Mouse (Mus musculus): ENCODE measurements around the gene Arhgap28. TPM values are rescaled to one million over a fixed set of nuclear protein-coding genes. Genes with fewer than 3 reads are reported as not detected.

The Arhgap28 gene
- polyA plus RNA-seq (2015; fragmentation: Nextera tagmentation; extraction: Ambion mirVana), result 4.5 and 5.3 TPM in 2 replicates

DNA sequence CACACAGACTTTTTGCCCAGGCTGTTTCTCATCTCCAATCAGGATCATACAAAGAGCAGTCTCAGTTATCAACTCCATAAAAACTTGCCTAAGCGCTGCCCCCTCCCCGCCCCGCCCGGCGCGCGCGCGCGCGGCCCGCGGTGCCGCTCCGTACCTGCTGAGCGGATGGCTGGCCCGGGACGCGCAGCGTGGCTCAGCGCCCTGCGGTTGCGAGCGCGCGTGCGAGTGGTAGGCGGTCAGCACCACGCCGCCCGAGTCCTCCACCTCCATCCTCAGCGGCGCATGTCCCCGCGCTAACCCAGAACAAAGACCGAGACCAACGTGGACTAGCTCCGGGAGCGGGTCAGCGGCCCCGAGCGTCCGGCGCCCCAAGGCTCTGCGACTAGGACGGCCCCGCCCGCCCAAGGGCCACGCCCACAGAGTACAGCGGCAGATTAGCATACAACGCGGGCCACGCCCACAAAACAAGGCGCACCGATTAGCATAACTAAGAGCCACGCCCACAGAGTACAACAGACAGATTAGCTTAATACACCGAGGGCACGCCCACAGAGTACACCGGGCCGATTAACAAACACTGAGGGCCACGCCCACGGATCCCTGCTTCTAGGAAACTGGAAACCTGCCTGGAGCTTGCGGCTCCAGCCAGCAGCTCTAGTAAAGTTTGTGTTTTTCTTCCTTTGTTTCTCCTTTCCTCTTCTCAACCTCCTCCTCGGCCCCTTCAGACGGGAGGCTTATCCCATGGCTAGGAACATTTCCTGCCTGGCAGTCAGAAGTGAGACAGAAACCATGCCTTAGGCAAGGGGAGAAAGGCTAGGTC lies at the start of gene Arhgap28:
Arhgap28 (minus strand) TSS at position 380 of the 820 bp plus-strand sequence.
- Histone ChIP-seq H3K27me3 (no peaks in the 10 kb centered on the region), H3K4me1 (peaks cover 11% of the 10 kb centered on the region), H3K36me3 (ENCODE audit: poor library complexity, severe bottlenecking) (no peaks in the 10 kb centered on the region), H3K9ac (peak within 1 kb of the TSS; percentile 70), H3K27ac (peak within 1 kb of the TSS; percentile 51), H3K4me2 (peak within 1 kb of the TSS; percentile 87), H3K9me3 (replicated peaks) (no peaks in the 10 kb centered on the region), H3K4me3 (peak within 1 kb of the TSS; percentile 72)
- WGBS, result 0% methylated on average over 65 of the region's 65 CpGs
- peak; percentile 95 for ATAC-seq

DNA sequence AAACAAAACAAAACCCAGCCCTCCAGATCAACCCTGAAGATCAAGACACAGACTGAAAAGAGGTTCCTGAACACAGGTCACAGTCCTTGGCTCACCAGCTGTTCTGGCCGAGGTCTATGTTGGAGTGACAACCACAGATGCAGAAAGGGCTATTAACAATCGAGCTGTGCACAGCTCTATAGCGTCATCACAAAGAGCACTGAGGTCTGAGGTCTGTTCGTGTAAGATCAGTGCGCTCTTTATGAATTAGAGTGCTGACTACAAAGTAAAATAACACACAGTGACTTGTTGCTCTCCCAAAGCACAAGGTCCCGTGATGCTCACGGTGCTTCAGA lies 42.4 kb upstream of the Arhgap28 start:
- no peak for ATAC-seq
- Histone ChIP-seq H3K4me2 (no peak overlapping the region), H3K9me3 (replicated peaks) (no peaks in the 10 kb centered on the region), H3K27ac (no peak overlapping the region), H3K36me3 (ENCODE audit: poor library complexity, severe bottlenecking) (no peaks in the 10 kb centered on the region), H3K4me1 (no peaks in the 10 kb centered on the region), H3K9ac (no peak overlapping the region), H3K27me3 (no peaks in the 10 kb centered on the region), H3K4me3 (no peak overlapping the region)
- 69% methylated on average over 7 of the region's 7 CpGs for WGBS

DNA sequence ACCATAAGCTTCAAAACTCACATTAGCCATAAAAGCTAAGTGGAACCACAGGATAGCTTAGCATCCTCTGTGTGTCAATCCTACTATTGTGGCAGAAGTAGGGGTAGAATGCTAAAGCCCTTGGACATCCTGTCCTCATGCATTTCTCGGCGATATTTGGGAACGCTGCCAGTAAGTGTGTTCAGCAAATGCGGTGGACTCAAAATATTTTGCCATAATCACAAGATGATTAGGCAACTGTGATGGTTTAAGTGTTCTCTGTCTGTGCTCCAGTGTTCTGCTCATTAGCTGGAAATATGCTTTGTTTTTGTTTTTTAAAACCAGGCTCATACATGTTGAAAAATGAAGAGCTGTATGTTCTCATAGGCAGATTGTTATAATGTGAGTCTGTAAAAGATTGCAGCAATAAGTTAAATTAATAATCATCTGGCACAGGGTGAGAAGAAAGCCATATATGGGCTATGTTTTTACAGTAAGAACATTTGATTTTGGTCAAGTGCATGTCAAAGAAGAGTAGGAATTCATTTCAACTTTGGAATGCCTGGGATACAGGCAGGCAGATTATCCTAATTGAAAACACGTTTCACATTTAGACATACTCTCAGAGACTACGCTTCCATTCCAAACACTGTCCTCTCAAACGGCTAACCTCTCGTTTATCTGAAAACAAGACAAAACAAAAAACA lies 41.9 kb upstream of the Arhgap28 start:
- Histone ChIP-seq H3K9ac (no peak overlapping the region), H3K4me1 (no peaks in the 10 kb centered on the region), H3K27me3 (no peaks in the 10 kb centered on the region), H3K36me3 (ENCODE audit: poor library complexity, severe bottlenecking) (no peaks in the 10 kb centered on the region), H3K4me2 (no peak overlapping the region), H3K4me3 (no peak overlapping the region), H3K9me3 (replicated peaks) (no peaks in the 10 kb centered on the region), H3K27ac (no peak overlapping the region)
- no peak for ATAC-seq
- WGBS, result 81% methylated on average over 8 of the region's 8 CpGs

DNA sequence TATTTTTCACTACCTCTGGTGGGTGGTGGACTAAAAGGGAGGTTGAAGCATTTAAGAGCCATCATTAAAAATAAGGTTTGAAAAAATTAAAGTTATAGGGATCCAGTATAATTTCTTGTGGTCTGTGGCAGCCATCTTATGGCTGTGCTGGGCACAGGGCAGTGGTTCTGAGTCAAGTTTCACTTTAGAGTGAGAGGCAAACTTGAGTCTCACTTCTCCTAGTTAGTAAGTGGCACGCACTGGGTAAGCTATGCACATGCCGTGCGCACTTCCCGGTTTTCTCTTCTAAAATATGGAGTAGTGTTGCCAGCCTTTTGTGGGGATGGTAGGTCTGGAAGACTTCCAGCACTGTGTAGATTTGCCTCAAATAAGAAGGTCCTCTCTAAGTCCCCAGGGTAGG lies 38.5 kb upstream of the Arhgap28 start:
- no peak overlapping the region for H3K9ac ChIP-seq
- no peaks in the 10 kb centered on the region for H3K4me1 ChIP-seq
- WGBS, result 97% methylated on average over 4 of the region's 4 CpGs
- H3K27ac ChIP-seq, result no peak overlapping the region
- no peak for ATAC-seq
- no peaks in the 10 kb centered on the region for H3K9me3 ChIP-seq (replicated peaks)
- H3K4me3 ChIP-seq, result no peak overlapping the region
- no peaks in the 10 kb centered on the region for H3K27me3 ChIP-seq
- no peak overlapping the region for H3K4me2 ChIP-seq
- no peaks in the 10 kb centered on the region for H3K36me3 ChIP-seq (ENCODE audit: poor library complexity, severe bottlenecking)

DNA sequence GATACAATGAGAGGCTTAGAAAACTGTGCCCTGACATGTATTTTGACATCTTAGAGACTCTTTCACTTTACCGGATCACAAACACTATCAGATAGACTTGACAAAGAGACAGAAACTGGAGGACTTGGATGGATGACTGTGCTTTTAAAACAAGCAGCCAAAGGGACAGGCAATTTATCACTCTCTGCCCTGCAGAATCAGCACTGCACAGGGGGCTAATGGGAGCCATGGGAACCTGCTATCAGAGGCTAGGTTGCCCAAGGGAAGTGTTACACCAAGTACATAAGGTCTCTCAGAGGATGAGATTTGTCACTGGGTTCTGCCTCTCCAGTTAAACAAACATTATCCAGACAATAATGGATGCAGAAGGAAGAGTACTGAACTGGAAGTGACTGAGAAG lies 33.1 kb upstream of the Arhgap28 start:
- ATAC-seq, result no peak
- 70% methylated on average over 1 of the region's 1 CpGs for WGBS
- no peaks in the 10 kb centered on the region for H3K36me3 ChIP-seq (ENCODE audit: poor library complexity, severe bottlenecking)

DNA sequence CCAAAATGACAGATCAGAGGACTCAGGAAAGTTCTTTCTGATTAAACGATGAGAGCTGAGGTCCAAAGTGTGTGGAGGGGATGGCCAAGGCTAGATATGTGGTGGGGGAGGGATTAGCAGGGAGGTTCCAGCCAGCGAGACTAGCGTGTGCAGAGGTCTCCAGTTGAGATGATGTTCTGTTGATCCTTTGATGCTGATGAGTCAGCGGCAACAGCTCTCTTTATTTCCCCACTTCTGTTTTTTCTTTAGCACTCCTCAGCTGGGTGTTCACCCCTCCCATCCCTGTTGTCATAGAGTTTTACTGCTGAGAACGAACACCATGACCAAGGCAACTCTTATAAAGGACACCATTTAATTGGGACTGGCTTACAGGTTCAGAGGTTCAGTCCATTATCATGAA lies 25.6 kb upstream of the Arhgap28 start:
- Histone ChIP-seq H3K4me1 (no peaks in the 10 kb centered on the region), H3K27me3 (no peaks in the 10 kb centered on the region), H3K4me3 (no peak overlapping the region), H3K4me2 (no peak overlapping the region), H3K9ac (no peak overlapping the region), H3K9me3 (replicated peaks) (no peaks in the 10 kb centered on the region), H3K36me3 (ENCODE audit: poor library complexity, severe bottlenecking) (no peaks in the 10 kb centered on the region), H3K27ac (no peak overlapping the region)
- WGBS, result 90% methylated on average over 5 of the region's 5 CpGs
- no peak for ATAC-seq

More for the DNA sequence above, 33.1 kb upstream of the Arhgap28 start:
- Histone ChIP-seq H3K27me3 (no peaks in the 10 kb centered on the region), H3K27ac (no peak overlapping the region), H3K9ac (no peak overlapping the region), H3K4me3 (no peak overlapping the region), H3K4me1 (no peaks in the 10 kb centered on the region), H3K4me2 (no peak overlapping the region), H3K9me3 (replicated peaks) (no peaks in the 10 kb centered on the region)

DNA sequence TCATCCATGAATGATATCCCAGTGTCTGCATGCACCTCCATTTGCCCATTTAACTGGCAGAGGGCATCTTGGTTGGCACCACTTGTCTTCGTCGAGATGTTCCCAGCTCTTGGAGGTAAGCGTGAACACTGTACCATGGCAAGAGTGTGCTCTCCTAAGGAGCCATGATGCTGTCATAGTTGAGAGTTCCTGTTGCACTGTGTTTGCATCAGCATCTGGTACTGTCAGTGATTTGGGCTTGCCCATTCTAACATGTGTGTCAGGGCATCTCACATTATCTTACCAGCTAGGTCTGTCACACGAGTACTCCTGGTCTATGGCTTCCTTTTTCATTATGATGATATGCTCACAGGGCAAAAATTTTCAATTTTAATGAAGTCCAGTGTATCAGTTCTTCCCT lies 24.6 kb upstream of the Arhgap28 start:
- Histone ChIP-seq H3K4me3 (no peak overlapping the region), H3K9me3 (replicated peaks) (no peaks in the 10 kb centered on the region), H3K36me3 (ENCODE audit: poor library complexity, severe bottlenecking) (no peaks in the 10 kb centered on the region), H3K4me1 (no peaks in the 10 kb centered on the region), H3K27me3 (no peaks in the 10 kb centered on the region), H3K9ac (no peak overlapping the region), H3K4me2 (no peak overlapping the region), H3K27ac (no peak overlapping the region)
- 92% methylated on average over 4 of the region's 4 CpGs for WGBS
- no peak for ATAC-seq

DNA sequence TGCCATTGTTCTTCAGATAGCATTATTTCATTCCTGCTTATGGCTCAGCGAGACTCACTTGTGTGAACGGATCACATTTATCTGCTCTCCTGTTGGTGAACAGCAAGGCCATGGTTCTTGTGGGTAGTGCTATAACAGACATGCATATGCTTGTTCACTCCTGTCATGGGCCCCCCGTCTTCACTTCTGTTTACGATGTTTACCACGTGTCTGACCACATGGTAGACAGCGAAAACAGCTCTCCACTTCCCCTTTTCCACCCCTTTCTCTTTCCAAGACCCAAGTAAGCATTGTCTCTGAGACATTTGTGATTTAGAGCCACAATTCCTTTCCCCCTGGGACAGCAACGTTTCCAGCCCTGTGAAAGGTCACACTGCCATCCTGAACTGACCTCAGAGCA lies 20.4 kb upstream of the Arhgap28 start:
- Histone ChIP-seq H3K27me3 (no peaks in the 10 kb centered on the region), H3K27ac (no peak overlapping the region), H3K36me3 (ENCODE audit: poor library complexity, severe bottlenecking) (no peaks in the 10 kb centered on the region), H3K9ac (no peak overlapping the region), H3K4me3 (no peak overlapping the region), H3K4me2 (no peak overlapping the region), H3K9me3 (replicated peaks) (no peaks in the 10 kb centered on the region), H3K4me1 (no peaks in the 10 kb centered on the region)
- no peak for ATAC-seq
- WGBS, result 81% methylated on average over 7 of the region's 7 CpGs

DNA sequence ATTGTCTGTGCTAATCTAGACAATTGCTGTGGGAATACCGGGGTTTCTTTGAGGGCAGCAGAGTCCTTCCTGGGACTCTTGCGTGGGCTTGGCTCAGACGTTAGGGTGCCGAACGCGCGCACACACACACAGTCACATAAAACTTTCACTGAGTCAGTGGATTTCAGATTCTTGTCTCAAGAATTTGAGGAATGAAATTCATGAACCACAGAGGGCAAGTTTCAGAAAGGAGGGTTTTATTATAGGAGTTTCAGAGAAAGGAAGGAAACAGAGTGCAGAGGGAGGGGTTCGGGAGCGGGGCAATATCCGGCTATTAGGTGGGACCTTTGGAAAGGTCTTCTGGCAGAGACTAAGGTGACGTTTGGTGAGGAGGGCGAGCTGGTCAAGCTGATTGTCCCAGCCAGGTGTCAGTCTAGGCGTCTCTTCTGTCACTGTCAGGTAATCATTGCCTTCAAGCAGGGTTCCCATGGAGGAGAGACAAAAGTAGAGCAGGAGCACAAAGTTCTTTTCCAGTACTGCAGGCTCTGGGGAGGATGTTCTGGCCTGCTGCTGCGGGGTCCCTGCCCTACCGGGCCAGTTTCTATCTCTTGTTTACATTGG lies 15.6 kb upstream of the Arhgap28 start:
- no peak overlapping the region for H3K4me3 ChIP-seq
- H3K27me3 ChIP-seq, result no peaks in the 10 kb centered on the region
- no peak overlapping the region for H3K27ac ChIP-seq
- H3K36me3 ChIP-seq (ENCODE audit: poor library complexity, severe bottlenecking), result no peaks in the 10 kb centered on the region
- ATAC-seq, result no peak
- WGBS, result 82% methylated on average over 15 of the region's 15 CpGs
- no peaks in the 10 kb centered on the region for H3K9me3 ChIP-seq (replicated peaks)
- H3K9ac ChIP-seq, result no peak overlapping the region
- no peaks in the 10 kb centered on the region for H3K4me1 ChIP-seq
- H3K4me2 ChIP-seq, result no peak overlapping the region

DNA sequence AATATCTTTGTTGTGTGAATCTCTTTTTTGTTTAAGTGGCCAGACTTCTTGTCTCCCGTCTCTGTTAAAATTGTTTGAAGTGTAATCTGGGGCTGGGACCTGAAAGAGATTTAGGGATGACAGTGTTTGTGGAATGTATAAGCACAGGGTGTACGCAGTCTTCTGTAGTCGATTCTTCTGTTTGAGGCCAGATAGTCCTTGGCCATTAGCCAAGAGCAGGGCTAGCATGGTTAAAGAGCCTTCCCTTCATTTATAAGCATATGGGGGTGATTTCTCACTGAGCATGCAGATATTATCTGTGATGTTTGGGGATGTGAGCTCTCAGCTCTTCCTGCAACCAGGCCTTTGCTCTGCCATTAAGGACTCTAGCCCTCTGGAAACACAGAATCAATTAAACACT lies 13.2 kb upstream of the Arhgap28 start:
- ATAC-seq, result no peak
- H3K27me3 ChIP-seq, result no peaks in the 10 kb centered on the region
- H3K9ac ChIP-seq, result no peak overlapping the region
- no peak overlapping the region for H3K4me2 ChIP-seq
- H3K9me3 ChIP-seq (replicated peaks), result no peaks in the 10 kb centered on the region
- no peak overlapping the region for H3K4me3 ChIP-seq
- H3K36me3 ChIP-seq (ENCODE audit: poor library complexity, severe bottlenecking), result no peaks in the 10 kb centered on the region
- H3K27ac ChIP-seq, result no peak overlapping the region
- no peaks in the 10 kb centered on the region for H3K4me1 ChIP-seq
- WGBS, result 64% methylated on average over 3 of the region's 3 CpGs

DNA sequence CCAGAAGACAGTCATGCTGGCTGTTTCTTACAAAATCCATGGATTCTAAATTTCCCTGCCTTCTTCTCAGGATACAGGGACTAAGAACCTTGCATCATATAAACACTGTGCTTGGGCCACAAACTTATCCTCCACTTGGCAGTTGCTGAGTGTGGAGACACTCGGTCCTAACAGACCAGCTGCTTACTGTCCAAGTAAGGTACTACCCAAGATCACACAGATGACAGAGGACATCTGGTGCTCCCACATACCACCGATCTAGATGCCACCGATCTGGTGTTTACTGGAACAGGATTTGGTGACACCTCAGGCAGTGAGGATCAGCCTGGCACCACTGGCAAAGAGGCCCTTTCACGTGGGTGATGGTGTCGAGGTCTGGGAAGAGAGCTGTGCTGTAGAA lies 7.7 kb upstream of the Arhgap28 start:
- Histone ChIP-seq H3K9me3 (replicated peaks) (no peaks in the 10 kb centered on the region), H3K27me3 (no peaks in the 10 kb centered on the region), H3K4me3 (no peak overlapping the region), H3K4me2 (no peak overlapping the region), H3K9ac (no peak overlapping the region), H3K36me3 (ENCODE audit: poor library complexity, severe bottlenecking) (no peaks in the 10 kb centered on the region), H3K27ac (no peak overlapping the region), H3K4me1 (no peaks in the 10 kb centered on the region)
- 89% methylated on average over 5 of the region's 5 CpGs for WGBS
- ATAC-seq, result no peak

DNA sequence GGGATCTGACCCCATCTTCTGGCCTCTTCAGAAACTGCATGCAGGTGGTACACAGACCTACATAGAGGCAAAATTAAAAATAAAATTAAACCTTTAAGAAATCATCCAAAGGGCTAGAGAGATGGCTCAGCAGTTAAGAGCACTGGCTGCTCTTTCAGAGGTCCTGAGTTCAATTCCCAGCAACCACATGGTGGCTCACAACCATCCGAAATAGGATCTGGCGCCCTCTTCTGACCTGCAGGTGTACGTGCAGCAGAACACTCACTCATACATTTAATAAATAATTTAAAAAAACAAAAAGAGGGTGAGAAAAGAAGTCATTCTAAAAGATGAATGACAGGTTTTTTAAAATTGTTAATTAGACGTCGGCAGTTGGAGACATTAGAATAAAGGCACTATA lies 6.1 kb upstream of the Arhgap28 start:
- Histone ChIP-seq H3K4me2 (no peak overlapping the region), H3K27ac (no peak overlapping the region), H3K36me3 (ENCODE audit: poor library complexity, severe bottlenecking) (no peaks in the 10 kb centered on the region), H3K4me3 (no peak overlapping the region), H3K4me1 (no peaks in the 10 kb centered on the region), H3K9ac (no peak overlapping the region), H3K27me3 (no peaks in the 10 kb centered on the region), H3K9me3 (replicated peaks) (no peaks in the 10 kb centered on the region)
- ATAC-seq, result no peak
- 91% methylated on average over 5 of the region's 5 CpGs for WGBS
